Comparison of ENCODE assay signal across 8 mouse cellular contexts in the genomic region with DNA sequence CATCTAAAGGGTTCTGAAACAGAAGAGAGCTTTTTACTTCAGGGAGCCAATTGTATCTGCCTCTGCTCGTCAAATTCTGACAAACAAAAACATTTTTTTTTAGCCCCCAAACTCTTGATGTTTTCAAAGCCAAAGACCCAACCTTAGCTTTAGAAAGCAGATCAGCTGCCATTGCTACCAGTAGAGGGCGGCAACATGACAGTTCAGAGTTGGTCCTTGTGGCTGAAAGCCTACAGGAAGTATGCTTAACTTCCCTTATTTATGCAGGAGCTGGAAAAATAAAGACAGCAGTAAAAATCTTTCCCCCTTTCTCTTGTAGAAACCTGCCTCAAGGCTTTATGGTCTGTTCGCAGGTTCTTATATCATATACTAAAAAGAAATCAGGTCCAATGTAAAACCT.
DNase-seq lines count a peak whose midpoint lies in the region; ATAC-seq and TF ChIP-seq lines count a peak whose summit lies in the region.

No protein-coding gene starts in this region.

- TF ChIP-seq POLR2A in spleen, adult 2 months (IDR thresholded peaks at IDR 0.05; ENCODE audit: low read depth, low read length), result no peak
- no peak for TF ChIP-seq POLR2A in brain, embryonic 14.5 days (IDR thresholded peaks at IDR 0.05; ENCODE audit: borderline replicate concordance, extremely low read depth, insufficient read depth, insufficient read length, poor library complexity, severe bottlenecking)

- no peak overlapping the region for H3K4me3 ChIP-seq in spleen, adult 2 months (ENCODE audit: extremely low read depth, insufficient read depth, insufficient read length)
- H3K4me3 ChIP-seq in forebrain, embryonic 11.5 days (ENCODE audit: low read depth, low read length), result no peak overlapping the region
- no peak overlapping the region for H3K4me3 ChIP-seq in midbrain, postnatal 0 days (ENCODE audit: low read depth, low read length)

- no peak overlapping the region for H3K4me2 ChIP-seq in forebrain, embryonic 11.5 days (ENCODE audit: low read depth, low read length, severe bottlenecking)
- H3K4me2 ChIP-seq in midbrain, postnatal 0 days (ENCODE audit: low read depth, low read length, poor library complexity, severe bottlenecking), result no peak overlapping the region

- no peaks in the 10 kb centered on the region for H3K27me3 ChIP-seq in spleen, adult 2 months (ENCODE audit: control insufficient read depth, insufficient read depth, low read length)
- H3K27me3 ChIP-seq in forebrain, embryonic 11.5 days (ENCODE audit: control insufficient read depth, insufficient read depth, low read length), result no peaks in the 10 kb centered on the region
- no peaks in the 10 kb centered on the region for H3K27me3 ChIP-seq in midbrain, postnatal 0 days (ENCODE audit: insufficient read depth, low read length)

- WGBS in spleen, adult 2 months, result 3% methylated on average over 3 of the region's 3 CpGs
- WGBS in forebrain, embryonic 11.5 days, result 22% methylated on average over 3 of the region's 3 CpGs
- WGBS in midbrain, postnatal 0 days, result 11% methylated on average over 3 of the region's 3 CpGs

- ATAC-seq in forebrain, embryonic 11.5 days (replicated peaks; ENCODE audit: low FRiP score), result no peak
- no peak for ATAC-seq in midbrain, postnatal 0 days (ENCODE audit: low FRiP score)

- no peaks in the 10 kb centered on the region for H3K4me1 ChIP-seq in spleen, adult 2 months (ENCODE audit: control insufficient read depth, insufficient read depth, insufficient read length)
- no peaks in the 10 kb centered on the region for H3K4me1 ChIP-seq in forebrain, embryonic 11.5 days (replicated peaks; ENCODE audit: control insufficient read depth, insufficient read depth, low read length)
- H3K4me1 ChIP-seq in midbrain, postnatal 0 days (ENCODE audit: insufficient read depth, low read length), result no peaks in the 10 kb centered on the region; the same call in 1 of the 2 replicates

- no peak overlapping the region for H3K27ac ChIP-seq in spleen, adult 2 months (ENCODE audit: insufficient read depth, low read length)
- H3K27ac ChIP-seq in forebrain, embryonic 11.5 days (ENCODE audit: low read depth, low read length), result no peak overlapping the region
- H3K27ac ChIP-seq in midbrain, postnatal 0 days (ENCODE audit: low read depth, low read length), result no peak overlapping the region

- DNase-seq in spleen, adult 2 months (ENCODE audit: low read depth in 1 of 2, low spot score in 2 of 2), result peak in 1 of 2 experiments; percentile 22
- no peak for DNase-seq in spleen, adult 12 weeks (ENCODE audit: low spot score)
- peak; percentile 89 for DNase-seq in brain, embryonic 14.5 days (ENCODE audit: low read depth)
- DNase-seq in forebrain, embryonic 11.5 days (ENCODE audit: low spot score), result peak; percentile 80
- peak; percentile 89 for DNase-seq in heart, postnatal 4 days
- peak; percentile 39 for DNase-seq in left cerebral cortex, adult 11 months (ENCODE audit: low spot score)
- peak; percentile 91 for DNase-seq in midbrain, postnatal 0 days (ENCODE audit: low spot score)
- peak; percentile 67 for DNase-seq in urinary bladder, postnatal 25 days (ENCODE audit: low spot score)

- H3K9me3 ChIP-seq in forebrain, embryonic 11.5 days (ENCODE audit: control insufficient read depth, low read length), result no peaks in the 10 kb centered on the region
- no peaks in the 10 kb centered on the region for H3K9me3 ChIP-seq in midbrain, postnatal 0 days (ENCODE audit: low read length)

- H3K36me3 ChIP-seq in spleen, adult 2 months (ENCODE audit: control insufficient read depth, insufficient read depth, low read length), result no peaks in the 10 kb centered on the region
- no peaks in the 10 kb centered on the region for H3K36me3 ChIP-seq in forebrain, embryonic 11.5 days (ENCODE audit: control insufficient read depth, insufficient read depth, low read length)
- no peaks in the 10 kb centered on the region for H3K36me3 ChIP-seq in midbrain, postnatal 0 days (ENCODE audit: insufficient read depth, low read length)

- peak; percentile 40; the same call in 1 of the 2 replicates for TF ChIP-seq CTCF in spleen, adult 2 months (IDR thresholded peaks at IDR 0.05; ENCODE audit: extremely low read depth, insufficient read depth, insufficient read length, insufficient replicate concordance)
- TF ChIP-seq CTCF in brain, embryonic 14.5 days (IDR thresholded peaks at IDR 0.05; ENCODE audit: borderline replicate concordance, extremely low read depth, insufficient read depth, insufficient read length), result peak; percentile 87; the same call in 1 of the 2 replicates
- TF ChIP-seq CTCF in midbrain, postnatal 0 days (IDR thresholded peaks at IDR 0.05), result peak; percentile 94

- no peak overlapping the region for H3K9ac ChIP-seq in forebrain, embryonic 11.5 days (ENCODE audit: low read length)
- H3K9ac ChIP-seq in midbrain, postnatal 0 days (replicated peaks; ENCODE audit: low read length, poor library complexity, severe bottlenecking), result no peak overlapping the region

Comparison
In these comparisons a context has a peak if more than half of its experiments do, and no peak if none do; other contexts are left out.
1. CTCF ChIP-seq: peak in every context shown above with its lines; median percentile 94 in midbrain, postnatal 0 days; 87 in brain, embryonic 14.5 days; 40 in spleen, adult 2 months.